Mouse (Mus musculus) liver, embryonic 11.5 days (tissue): ENCODE results near the gene Ptpro. TPM values are rescaled to one million over a fixed set of nuclear protein-coding genes. Genes with fewer than 3 reads are reported as not detected.

Experiments
- ATAC-seq: fragments of 200-750 bp; cut with Nextera tagmentation; replicated peaks from 2 replicates; pipeline ENCODE4 v1.8.0; 2017; ENCODE audit warnings: moderate number of reproducible peaks, mild to moderate bottlenecking, moderate TSS enrichment, moderate library complexity; ENCODE audit not compliant: low FRiP score
- DNase-seq: peaks from one replicate; pipeline ENCODE4 v3.0.0-alpha.2; 2017; ENCODE audit warnings: low spot score
- H3K27ac ChIP-seq: fragments of 300-500 bp; sonication (generic); 2 replicates; pipeline ENCODE4 v1.5.1; 2014; ENCODE audit warnings: mild to moderate bottlenecking, low read depth, low read length, control low read depth
- H3K27me3 ChIP-seq: fragments of 300-500 bp; sonication (generic); replicated peaks from 2 replicates; pipeline ENCODE4 v1.6.1; 2014; ENCODE audit warnings: low read length, mixed read lengths; ENCODE audit not compliant: control insufficient read depth, insufficient read depth
- H3K36me3 ChIP-seq: fragments of 300-500 bp; sonication (generic); 2 replicates; pipeline ENCODE4 v1.6.1; 2014; ENCODE audit warnings: mild to moderate bottlenecking, low read length, moderate library complexity, mixed read lengths; ENCODE audit not compliant: control insufficient read depth, insufficient read depth
- H3K4me1 ChIP-seq: fragments of 300-500 bp; sonication (generic); replicated peaks from 2 replicates; pipeline ENCODE4 v1.6.1; 2014; ENCODE audit warnings: low read length, mixed read lengths; ENCODE audit not compliant: control insufficient read depth, insufficient read depth
- H3K4me2 ChIP-seq: fragments of 300-500 bp; sonication (generic); 2 replicates; pipeline ENCODE4 v1.6.1; 2014; ENCODE audit warnings: mild to moderate bottlenecking, control low read depth, moderate library complexity
- H3K4me3 ChIP-seq: fragments of 300-500 bp; sonication (generic); 2 replicates; pipeline ENCODE4 v1.5.1; 2014; ENCODE audit warnings: low read depth, low read length, control low read depth
- H3K9ac ChIP-seq: fragments of 300-500 bp; sonication (generic); 2 replicates; pipeline ENCODE4 v1.6.1; 2014; ENCODE audit warnings: low read depth, low read length, control low read depth
- H3K9me3 ChIP-seq: fragments of 300-500 bp; sonication (generic); 2 replicates; pipeline ENCODE4 v1.6.1; 2016; ENCODE audit warnings: low read length, inconsistent platforms, mixed read lengths; ENCODE audit not compliant: control insufficient read depth
- WGBS: fragments of 180-500 bp; shearing (Covaris S2); extraction: QIAGEN DNeasy Blood & Tissue Kit; methylation state at CpG from one replicate; pipeline ENCODE4 v1.1.7; 2014; 5-methylcytosine and 5-hydroxymethylcytosine counted together
- polyA plus RNA-seq: library from polyadenylated mRNA; unstranded; fragments of >200 nt; fragmentation: Nextera tagmentation; extraction: Ambion mirVana; gene quantifications from 2 replicates; pipeline ENCODE4 v1.2.1, GENCODE M21; 2014

Gene Ptpro
- polyA plus RNA-seq, 1 experiment from 2014 or later = 1.1 TPM

DNA sequence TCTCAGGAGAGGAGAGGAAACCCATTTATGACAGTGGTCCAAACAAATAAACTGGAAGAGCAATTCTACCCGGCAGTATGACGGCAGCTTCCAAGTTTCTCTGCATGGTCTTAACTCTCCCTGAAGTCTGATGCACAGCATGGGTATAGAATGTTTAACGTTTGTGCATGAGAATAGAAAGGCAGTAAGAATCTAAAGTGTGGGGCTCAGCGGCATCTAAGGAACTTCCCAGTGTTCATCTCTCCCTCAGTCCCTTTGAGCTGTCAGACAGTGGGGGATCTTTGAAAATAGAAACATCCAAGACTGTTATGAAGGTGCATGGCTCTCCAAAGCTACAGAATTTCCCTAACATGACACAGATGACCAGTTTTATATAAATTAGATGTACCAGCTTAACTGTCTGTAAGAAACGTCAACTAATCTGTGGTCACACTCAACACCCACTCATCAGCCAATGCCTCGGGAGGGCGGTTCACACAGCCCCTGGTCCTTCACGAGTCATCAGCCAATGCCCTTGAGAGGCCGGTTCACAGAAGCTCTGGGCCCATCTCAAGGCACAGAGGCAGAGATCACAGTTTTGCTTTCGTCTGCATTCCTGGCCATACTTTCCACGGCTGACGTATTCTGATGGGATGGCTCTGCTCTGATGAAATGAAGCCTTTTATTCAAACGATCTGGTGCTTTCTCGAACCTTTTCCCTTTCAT is 257.4 kb downstream of the Ptpro start:
- WGBS = 79% methylated on average over 14 of the region's 14 CpGs
- DNase-seq (no peak), ATAC-seq (no peak)
- no peak overlapping the region for H3K4me3 ChIP-seq
- H3K27ac ChIP-seq = no peak overlapping the region
- H3K9me3 ChIP-seq = no peaks in the 10 kb centered on the region
- H3K9ac ChIP-seq = no peak overlapping the region
- peaks cover 10% of the 10 kb centered on the region for H3K4me1 ChIP-seq
- H3K4me2 ChIP-seq = no peak overlapping the region
- H3K36me3 ChIP-seq = no peaks in the 10 kb centered on the region
- H3K27me3 ChIP-seq = no peaks in the 10 kb centered on the region

DNA sequence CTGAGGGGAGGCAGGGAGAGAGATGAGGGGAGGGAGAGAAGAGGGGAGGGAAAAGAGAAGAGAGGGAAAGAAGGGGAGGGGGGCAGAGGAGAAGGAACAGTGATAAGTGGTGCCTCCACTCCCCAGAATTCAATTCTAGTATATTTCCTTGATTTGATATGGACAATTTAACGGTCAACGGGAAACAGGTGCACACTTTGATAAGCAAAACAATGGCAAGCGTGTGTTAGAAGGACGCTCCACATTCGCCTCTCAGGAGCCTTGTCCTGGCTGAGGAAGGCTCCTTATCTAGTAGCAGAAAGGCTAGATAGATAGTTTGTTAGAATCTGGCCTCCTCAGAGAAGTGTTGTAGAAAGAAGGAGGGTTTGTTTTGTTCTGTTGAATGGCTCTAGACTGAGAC is 260.6 kb downstream of the Ptpro start:
- peak; percentile 73 for ATAC-seq
- DNase-seq = no peak
- no peak overlapping the region for H3K27ac ChIP-seq

More for the DNA sequence above, 260.6 kb downstream of the Ptpro start:
- 50% methylated on average over 5 of the region's 5 CpGs for WGBS
- Histone ChIP-seq H3K4me3 (no peak overlapping the region), H3K4me2 (peak overlapping the region; percentile 5; the same call in 1 of the 2 replicates), H3K4me1 (peaks cover 10% of the 10 kb centered on the region), H3K9ac (no peak overlapping the region), H3K27me3 (no peaks in the 10 kb centered on the region), H3K36me3 (no peaks in the 10 kb centered on the region), H3K9me3 (no peaks in the 10 kb centered on the region)

Other genes starting within 250 kb of the Ptpro start
- 3.4 and 3.5 TPM in 2 replicates for gene Rerg, start 81.8 kb upstream of the Ptpro start, polyA plus RNA-seq